Mouse (Mus musculus) ZHBTc4 (cell line): Measurements from ENCODE around the gene Ppp4c.

Source experiments
- DNase-seq: peaks from one replicate; pipeline ENCODE4 v3.0.0-alpha.2; 2011; ENCODE audit warnings: low read depth, low spot score

The Ppp4c gene

DNA sequence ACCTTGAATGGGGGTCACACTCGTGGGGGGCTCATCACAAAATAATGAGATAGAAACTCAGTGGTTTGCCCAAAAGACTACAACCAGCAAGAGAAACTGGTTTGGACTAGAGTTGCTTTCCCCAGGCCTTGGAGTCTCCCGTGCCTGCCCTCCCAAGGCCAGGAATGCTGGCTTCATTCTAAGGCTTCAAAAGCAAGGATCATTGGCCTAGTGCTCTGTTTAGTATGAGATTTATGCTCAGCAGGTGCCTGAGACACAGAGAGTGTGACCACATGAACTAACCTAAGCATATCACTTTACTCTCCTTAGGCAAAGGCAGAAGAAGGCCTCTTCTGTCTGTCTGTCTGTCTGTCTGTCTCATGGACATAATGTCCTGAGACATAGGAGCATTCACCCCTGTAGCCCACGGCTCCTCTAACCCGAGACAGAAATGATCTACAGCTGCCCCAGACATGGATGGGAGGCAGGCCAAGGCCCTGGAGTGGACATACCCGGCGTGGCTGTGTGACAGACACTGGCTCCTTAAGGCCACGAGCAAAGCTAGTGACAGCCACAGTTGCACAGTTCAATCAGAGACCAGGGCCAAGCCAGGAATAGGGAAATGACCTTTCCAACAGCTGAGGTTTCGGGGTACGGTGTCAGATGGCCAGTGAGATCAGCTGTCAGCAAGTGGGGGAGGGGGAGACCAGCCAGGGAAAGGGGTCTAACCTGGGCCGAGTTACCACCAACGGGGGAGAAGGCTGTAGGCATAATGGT lies 10.0 kb upstream of the Ppp4c start:
- no peak for DNase-seq

DNA sequence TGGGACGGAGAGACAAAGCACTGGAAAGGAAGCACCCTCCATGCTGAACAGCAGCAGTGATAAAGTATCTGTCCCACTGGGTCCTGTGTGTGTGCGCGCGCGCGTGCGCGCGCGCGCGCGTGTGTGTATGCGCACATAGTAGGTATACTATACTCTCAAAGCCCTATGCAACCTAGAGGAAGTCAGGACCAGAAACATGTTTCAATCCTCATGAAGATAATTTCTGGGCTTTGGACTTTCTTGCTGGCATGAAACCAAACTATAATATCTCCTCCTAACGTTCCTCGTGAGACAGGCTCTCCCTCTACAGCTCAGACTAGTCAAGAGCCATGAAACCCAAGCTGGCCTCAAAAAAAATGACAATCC lies 8.7 kb upstream of the Ppp4c start:
- no peak for DNase-seq

DNA sequence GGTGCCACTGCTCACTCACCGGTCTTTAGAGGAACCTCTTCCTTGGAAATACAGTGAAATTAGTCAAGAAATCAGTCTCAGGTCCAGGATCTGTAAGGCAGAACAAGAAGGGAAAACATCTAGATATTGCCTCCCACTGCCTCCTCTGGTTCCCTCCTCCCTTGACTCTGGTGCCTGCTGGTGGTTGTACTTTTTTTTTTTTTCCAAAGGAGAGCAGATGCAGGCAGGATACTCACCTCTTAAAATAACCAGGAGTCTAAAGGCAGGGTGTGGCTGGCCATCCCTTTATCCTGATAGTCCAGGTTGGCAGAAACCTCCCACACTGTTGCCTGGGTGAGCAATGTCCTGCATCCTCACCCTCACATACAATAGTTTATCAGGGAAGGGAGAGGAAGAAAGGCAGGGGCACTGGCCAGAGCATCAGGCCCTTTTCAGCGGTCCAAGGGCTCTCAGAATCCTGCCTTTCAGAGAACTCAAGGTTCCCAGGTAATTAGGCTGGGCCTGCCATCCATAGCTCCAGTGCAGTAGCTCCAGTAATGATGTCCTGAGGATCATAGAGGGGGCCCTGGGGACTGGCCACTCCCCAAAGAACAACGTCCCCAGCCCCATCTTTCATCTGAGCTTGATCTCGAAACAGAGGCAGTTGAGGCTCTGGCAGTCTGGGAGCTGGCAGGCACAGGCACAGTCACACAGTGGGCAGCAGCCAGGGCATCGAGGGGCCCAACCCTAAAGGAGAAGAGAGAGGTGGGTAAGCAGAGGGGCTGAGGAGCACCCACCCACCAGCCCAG lies 8.2 kb upstream of the Ppp4c start:
- DNase-seq: no peak

DNA sequence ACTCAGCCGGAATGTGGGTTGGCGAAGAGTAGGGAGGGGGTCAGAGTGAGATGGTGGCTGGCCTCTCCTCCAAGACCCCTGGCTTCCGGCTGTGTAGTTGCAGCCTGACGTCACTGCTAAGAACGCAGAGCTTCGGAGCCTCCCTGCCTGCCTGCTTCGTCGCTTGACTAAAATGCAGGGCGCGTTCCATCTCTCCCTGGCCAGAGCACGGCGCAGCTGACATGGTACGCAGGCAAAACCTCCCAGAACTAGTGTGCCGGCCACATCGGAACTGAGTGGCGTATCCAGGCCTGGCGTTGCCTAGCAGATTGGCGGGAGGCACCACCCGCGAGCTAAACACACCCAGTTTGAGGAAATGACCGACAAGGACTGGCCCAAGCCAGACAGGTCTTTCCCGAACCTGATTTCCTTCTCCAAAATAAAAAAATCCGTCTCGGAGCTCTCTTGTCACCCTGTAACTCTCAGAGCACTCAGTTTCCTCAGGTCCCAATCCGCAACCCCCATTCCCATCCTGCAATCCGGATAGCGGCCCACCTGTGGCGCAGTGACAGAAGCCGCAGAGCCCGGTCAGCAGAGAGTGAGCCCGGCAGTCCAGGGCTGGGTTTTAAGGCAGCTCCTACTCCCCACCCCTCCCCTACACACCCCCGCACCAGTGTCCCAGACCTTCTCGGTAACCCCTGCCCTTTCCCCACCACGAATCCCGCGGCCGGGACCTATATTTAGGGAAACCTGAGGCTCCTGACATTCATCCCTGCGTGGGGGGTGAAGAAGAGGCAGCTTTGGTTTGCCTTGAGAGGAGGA lies 7.4 kb upstream of the Ppp4c start:
- peak; percentile 96 for DNase-seq

DNA sequence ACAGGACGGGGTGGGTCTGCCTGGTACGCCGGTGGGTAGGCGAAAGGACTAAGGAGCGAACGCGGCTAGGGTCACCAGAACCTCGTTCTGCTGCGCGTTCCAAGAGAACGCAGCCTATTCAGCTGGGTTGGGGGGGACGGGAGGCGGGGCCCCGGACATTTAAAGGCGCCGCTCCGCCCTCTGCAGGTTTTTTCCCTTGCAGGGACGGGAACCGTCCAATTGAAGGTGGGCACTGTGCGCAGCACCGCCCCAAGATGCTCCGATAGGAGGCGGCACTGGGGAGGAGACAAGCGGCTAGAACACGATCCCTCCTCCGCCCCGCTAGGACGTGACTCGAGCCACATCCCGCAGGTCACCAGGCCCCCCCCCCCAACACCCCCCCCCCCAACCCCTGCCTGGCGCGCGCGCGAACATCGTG lies 6.8 kb upstream of the Ppp4c start:
- peak; percentile 99 for DNase-seq

DNA sequence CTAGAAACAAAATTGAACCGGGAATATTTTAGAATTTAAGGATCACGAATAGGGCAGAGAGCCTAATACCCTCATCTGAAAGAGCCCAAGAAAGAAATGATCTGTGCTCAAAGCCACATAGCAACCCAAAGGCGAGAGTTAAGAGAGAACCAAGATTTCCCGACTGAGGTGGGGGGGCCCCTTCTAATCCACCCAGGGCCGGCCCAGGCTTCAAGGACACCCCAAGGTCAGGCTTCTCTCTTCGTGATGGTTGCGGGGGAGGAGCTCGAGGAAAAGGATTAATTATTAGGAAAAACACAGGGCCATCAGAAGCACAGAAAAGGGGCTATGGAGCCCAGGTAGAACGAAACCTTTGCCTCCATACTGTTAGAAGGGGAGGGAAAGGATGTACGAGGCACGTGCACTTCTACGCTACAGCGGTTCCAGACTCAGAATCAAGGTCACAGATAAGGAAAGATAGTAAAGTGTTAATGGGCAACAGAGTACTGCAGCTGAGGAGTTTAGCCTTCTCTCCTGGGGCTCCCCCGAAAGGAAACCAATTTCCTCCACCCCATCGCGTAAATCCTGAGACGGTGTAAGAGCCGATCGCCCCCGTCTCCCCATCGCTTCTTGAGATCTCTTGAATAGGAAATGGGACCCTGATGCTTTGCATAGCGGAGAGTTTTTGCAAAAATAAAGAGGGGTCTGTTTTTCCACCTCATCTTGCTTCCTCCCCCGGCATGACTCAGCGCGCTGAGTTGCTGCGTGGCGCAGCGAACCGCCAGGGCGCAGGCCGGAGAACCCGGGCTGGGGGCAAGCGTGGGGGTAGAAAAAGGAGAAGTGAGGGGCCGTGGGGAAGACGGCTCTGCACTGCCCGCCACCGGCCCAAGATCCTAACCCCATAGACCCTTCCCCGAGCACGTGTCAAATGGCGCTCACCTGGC lies 6.1 kb upstream of the Ppp4c start:
- DNase-seq: peak; percentile 50

DNA sequence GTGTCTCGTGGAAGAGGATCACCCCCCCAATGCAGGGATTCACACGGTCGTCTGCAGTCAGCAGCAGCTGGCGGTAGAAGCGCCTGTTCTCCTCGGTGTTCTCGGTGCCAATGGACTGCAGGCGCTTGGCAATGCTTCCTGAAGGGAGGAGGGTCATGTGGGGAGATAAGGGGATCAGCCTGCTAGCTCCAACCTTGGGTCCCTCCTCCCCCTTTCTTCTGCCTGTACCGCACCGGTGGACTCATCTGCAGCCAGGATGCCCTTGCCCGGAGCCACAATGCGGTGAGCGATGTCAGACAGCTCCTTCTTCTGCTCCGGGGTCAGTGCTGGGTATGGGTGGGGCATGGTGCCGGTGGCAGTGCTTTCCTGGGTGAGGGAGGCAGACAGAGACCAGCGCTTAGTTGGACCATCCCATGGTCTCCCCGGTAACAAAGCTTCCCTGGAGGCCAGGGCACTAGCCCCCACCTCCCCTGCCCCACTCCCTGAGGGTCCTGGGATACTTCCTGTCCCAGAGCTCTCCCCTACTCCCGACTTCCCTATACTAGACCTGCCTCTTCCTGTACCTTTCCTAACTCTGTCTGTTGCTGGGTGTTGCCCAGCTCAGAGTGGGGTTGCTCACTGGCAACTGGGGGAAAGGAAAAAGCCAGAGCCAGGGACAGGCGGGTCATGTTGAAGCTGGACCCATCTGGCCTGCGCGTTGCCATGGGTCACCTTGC lies 5.3 kb upstream of the Ppp4c start, which contains the start of gene Fam57b:
TSS of gene Fam57b (plus strand) at position 258 of the 716 bp plus-strand sequence.
- no peak for DNase-seq

DNA sequence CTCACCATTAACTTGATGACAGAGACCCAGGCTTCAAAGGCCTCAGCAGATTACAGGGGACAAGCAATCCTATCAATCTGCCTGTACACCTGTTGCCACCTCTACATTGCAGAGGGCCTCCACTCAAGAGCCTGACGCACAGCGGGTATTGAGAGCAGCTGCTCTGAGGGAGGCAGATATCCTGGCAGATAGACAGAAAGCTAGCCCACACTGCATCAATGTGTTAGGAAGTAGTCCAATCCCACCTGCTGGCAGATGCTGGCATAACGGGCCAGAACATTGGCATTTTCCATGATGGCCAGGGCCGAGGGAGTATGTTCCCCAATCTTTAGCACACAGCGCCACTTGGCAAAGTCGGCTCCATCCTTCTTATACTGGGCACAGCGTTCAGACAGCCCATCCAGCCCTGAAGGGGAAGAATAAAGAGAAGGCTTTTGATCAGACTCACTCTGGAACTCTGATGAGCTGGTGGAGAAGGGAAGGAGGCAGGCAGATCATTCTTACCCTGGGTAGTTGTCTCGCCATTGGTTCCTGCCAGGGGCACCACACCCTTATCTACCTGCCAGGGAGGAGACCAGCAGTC lies 4.1 kb upstream of the Ppp4c start:
- DNase-seq: peak; percentile 55

DNA sequence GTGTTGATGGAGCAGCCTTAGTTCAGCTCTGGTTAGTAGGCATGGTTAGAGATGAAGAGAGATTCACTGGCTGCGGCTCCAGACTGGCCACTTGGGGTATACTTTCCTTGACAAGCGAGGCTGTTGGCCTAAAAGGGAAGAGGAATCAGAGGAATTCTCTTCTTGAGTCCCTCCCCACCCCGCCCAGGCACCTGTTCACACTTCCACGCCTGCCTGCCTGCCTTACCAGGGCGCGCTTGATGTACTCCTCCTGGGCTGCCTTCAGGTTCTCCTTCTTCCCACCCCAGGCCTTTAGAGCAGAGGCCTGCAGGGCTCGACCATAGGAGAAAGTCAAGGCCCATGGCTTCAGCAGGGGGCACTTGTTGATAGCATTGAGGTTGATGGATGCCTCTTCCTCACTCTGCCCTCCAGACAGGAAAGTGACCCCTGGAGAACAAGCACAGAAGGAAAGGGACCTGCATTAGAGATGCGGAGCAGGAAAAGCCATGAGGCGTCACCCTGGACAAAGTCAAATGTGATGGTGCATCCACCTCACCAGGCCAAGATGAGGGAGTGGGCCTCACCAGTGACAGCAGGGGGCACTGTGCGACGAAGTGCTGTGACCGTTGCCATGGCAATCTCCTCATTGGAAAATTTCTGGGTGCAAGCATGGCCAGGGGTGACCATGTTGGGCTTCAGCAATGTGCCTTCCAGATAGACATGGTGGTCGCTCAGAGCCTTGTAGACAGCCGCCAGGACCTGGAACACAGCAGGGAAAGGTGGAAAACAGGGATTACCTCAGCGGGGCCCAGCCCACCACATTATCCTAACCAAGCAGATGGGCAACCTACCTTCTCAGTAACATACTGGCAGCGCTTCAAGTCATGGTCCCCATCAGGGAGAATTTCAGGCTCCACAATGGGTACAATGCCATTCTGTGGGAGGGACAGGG lies 3.4 kb upstream of the Ppp4c start:
- DNase-seq: peak; percentile 53

DNA sequence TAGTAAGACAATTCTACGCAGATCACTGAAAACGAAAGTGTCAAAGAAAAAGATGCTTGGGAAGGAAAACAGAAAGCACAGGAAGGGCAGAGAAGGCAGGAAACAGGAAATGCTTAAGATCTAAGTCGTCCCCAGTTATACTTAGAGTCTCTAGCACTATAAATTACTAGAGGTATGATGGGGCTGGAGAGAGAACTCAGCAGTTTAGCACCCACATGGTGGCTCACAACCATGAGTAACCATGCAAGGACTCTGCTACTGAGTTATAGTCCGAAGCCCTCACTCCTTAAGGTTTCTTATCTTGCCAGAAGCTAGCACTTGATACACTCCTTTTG lies 1.9 kb upstream of the Ppp4c start:
- DNase-seq: no peak

DNA sequence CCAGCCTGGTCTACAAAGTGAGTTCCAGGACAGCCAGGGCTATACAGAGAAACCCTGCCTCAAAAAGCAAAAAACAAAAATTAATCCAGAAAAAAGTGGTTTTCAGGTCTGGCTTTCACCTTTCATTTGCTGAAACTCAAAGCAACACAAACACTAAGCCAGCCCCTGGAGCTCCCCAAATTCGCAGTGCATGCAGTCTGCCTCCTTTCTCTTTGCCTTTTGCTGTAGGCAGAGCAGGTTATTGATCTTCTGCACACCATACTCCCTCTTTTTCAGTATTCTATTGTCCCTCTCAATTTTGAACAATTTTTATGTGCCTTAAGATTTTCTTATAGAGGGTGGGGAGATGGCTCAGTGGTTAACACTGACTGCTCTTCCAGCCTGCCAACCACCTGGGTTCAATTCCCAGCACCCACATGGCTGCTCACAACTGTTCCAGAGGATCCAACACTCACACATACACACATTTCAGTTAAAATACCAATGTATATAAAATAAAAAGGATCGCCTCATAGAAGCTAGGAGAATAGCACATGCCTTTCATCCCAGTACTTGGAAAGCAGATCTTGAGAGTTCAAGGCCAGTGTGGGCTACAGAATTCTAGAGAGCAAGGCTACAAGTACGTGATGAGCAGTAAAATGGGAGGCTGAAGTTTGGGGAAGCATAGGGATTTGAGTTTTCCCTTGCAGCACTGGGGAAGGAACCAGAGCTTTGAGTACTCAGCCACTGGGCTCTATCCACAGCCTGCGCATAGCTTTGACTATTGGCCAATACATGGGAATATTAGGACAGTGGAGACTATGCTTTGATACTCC lies 1.4 kb upstream of the Ppp4c start:
- no peak for DNase-seq

DNA sequence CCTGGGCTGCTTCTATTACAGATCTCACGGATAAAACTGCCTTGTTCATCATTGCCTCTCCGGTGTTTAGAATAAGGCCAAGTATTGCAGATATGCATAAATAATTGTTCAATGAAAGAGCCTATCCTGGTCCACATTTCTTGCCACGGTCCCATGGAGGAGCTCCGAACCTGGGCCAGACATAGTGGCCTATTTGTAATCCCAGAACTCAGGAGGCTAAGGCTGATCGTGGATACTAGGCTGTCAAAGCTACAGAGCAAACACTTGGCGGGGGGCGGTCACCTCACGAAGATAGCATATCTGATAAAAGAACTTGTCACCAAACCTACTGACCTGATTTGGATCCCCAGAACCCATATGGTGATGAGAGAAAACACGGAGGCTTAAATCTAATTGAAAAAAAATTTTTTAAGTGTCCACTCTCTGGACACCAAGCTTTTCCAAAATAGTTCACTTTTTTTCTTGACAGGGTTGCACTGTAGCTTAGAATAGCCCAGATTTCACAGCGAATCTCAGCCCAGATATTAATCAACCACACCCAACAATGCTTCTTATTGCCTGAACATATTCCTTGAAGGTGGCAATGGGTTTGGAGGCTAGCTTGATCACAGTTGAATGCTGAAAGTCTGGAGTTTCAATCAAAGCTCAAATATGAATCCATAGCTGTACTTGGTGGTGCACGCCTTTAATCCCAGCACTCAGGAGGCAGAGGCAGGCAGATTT lies 586 bp upstream of the Ppp4c start:
- no peak for DNase-seq

DNA sequence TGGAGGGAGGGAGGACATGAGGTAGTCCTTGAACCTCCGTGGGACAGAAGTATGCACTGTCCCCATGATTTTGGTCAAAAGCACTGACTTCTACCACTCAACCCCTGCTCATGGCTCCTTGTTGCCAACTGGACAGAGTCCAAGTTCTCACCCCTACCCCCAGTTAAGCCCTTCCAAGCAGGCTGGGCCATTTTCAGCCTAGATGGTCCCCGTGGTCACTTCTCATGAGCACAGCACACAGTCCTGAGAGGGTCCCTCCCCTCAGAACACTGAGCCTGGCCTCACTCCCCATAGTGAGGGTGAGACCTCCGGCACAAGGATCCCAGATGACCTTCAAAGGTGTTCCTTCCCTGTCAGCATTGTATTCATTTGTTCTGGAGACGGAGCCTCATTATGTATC lies 3.2 kb downstream of the Ppp4c start:
- no peak for DNase-seq

DNA sequence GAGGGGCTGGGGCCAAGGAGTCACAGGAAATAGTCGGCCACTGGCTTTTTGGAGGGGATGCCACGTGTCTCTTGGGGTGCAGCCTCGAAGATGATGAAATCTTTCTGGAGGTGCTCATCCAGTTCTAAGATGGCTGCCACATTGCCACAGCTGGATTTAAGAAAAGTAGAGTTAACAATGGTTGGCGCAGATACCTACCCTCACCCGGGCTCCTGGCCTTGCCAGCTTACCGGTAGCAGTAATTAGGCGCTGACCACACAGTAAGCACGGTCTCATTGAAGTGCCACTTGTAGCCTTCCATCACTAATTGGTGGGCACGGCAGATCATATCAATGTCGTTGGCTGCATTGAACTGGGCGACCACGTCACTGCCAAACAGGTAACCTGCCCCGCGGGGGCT lies 6.2 kb downstream of the Ppp4c start:
- no peak for DNase-seq

DNA sequence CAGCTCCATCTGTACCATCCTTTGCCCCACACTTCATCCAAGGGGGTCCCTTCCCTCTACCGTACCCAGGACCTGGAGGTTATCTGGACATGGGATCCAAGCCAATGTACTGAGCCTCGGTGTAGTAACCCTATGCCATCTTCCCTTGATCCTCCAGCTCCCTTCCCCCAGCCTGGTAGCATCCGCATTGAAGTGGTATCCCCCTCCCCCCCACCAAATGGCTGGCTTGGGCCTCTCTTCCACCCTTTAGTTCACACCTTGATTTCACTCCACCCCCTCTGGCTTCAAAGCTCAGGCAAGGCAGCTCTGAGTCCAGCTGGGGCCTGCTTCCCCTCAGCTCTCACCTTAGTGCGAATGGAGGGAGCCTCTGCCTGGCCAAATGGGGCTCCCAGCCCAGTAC lies 7.2 kb downstream of the Ppp4c start:
- no peak for DNase-seq

DNA sequence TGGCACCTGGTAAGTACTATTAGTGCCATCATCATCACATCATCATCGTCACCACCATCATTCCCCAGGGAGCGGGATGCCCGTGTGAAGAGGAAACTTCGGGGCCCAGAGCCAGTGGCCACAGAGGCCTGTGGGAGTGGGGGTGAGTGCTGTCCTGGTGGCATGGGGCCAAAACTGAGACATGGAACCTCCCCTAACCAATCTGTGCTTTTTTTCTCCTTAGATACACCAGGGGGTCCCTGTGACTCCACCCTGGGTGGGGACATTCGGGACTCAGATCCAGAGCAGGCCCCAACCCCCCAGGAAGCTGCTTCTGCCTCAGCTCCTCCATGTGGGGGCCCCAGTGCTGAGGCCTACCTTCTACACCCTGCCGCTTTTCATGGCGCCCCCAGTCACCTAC lies 7.8 kb downstream of the Ppp4c start:
- no peak for DNase-seq

DNA sequence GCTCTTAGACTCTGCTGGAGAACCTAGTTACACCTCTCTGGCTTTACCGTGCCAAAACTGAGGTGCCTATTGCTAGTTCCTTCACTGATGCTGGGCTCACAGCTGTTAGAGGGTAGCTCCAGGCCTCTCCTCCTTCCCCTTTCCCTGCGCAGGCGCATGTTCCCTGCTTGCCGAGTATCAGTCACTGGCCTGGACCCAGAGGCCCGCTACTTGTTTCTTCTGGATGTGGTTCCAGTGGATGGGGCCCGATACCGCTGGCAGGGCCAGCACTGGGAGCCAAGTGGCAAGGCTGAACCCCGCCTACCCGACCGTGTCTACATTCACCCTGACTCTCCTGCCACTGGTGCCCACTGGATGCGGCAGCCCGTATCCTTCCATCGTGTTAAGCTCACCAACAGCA lies 9.6 kb downstream of the Ppp4c start:
- no peak for DNase-seq
